Mouse (Mus musculus): ENCODE data around the gene Proser1. TPM values are rescaled to one million over a fixed set of nuclear protein-coding genes. Genes with fewer than 3 reads are reported as not detected.
A peak's percentile ranks its signal among the peaks of the same experiment; 100 is the strongest.

Proser1 gene
- 10 to 100 TPM; 18.1 to 27.7 TPM for total RNA-seq (2021)

DNA sequence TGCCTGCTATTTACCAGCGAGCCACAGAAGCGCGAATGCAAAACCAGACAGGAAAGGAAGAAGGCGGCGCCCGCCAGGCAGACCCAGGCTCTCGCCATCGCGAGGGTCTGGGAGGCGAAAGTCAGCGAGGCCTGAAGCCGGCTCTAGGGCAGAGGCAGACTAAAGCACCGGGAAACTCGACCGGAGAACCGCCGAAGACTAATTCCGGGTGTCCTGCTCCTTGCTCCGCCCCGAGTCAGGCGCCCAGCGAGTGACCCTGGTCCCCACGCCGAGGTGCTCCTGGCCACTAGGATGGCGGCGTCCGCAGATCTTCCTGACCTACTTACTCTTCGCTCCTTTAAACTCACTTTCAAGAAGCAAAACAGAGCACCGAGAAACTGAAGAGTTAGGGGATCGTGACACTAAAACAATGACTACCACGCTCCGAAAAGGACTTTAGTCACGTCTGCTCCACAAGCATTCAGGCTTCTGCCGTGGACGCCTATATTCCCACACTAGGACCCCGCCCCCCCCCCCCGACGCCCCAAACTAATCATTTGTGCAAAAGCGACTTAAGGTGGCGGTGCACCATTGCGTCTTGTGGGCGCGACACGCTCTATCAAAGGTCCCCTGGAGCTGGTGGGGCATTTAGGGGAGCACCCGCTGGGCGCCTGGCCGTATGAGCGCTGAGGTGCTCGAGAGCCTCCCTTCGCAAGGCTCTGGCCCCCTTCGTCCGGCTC, at the start of gene Proser1, which contains the start of gene Nhlrc3:
Proser1 (plus strand) TSS at position 621 of the 719 bp plus-strand sequence.
Nhlrc3 (minus strand) TSS at position 287 of the 719 bp plus-strand sequence.
- peak; percentile 96 to 98 for DNase-seq (ENCODE audit: low spot score in 2 of 2)
- intact Hi-C loops (cut with DNase I) = loop anchor here (5.0 kb wide), 1 partner anchor 399 kb away; the partner anchor contains the start of gene Ufm1

DNA sequence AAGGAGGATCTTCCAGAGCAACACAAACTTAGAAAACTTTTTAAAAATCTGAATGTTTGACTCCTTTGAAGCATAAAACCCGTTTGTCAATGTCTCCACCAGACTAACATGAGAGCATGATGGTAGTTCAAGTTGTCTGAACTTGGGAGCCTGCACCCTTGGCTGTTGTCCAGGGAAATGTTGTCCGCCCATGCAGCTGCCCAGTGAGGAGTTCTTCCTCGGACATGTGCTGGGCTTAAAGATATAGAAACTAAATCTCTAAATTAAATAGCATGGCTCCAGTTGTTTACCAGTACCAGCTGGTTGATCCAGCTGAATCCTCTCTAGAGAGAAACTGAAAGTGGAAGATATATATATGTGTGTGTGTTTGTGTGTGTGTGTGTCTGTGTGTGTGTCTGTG, 49.5 kb upstream of the Proser1 start:
- intact Hi-C loops (cut with DNase I) = no loop called here
- DNase-seq (ENCODE audit: low spot score in 2 of 2) = no peak

- intact Hi-C loops (cut with DNase I) = no loop called here
- DNase-seq (ENCODE audit: low spot score in 2 of 2) = peak; percentile 5 to 10
Observed at GRCm38 (mm10) chr3:53416036-53416506, 47.4 kb upstream of the Proser1 start.

DNA sequence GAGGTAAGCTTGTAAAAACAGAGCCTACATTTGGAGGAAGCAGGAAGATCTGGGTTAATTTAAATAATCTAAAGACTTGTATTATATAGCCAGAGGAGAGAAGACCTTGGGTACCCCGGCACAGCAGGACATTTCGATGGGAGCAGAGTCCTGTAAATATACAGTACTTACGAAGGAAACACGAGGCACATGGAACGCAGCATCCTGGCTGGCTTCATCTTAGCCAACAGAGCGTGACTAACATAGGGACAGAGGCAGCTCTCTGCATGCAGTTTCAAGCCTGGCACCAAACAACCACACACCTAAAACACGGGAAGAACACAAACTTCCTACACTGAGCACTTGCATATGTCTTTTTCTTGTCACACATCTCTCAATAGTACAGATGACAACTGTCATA, 45.8 kb upstream of the Proser1 start:
- intact Hi-C loops (cut with DNase I) = no loop called here

GRCm38 (mm10) chr3:53421656-53422055, 41.8 kb upstream of the Proser1 start:
- intact Hi-C loops (cut with DNase I) = no loop called here
- DNase-seq (ENCODE audit: low spot score in 2 of 2) = no peak

More for the DNA sequence above, 45.8 kb upstream of the Proser1 start:
- no peak for DNase-seq (ENCODE audit: low spot score in 2 of 2)

DNA sequence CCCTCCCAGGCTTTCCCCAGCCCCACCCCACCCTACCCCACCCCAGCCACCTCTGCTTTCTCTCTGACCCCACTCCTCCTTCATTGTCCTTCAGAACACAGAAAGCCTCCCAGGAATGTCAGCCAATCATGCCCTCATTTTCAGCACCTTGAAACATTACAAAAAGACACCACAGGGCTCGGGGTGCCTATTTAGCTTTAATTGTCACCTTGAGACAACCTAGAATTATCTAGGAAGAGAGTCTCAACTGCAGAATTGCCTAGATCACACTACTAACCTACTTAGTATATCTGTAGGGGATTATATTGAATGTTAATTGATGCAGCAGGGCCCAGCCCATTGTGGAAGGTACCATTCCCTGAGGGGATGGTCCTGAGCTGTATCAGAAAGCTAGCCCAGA, 40.8 kb upstream of the Proser1 start:
- no peak for DNase-seq (ENCODE audit: low spot score in 2 of 2)
- intact Hi-C loops (cut with DNase I) = no loop called here

GRCm38 (mm10) chr3:53423576-53423975, 39.9 kb upstream of the Proser1 start:
- DNase-seq (ENCODE audit: low spot score in 2 of 2) = no peak
- intact Hi-C loops (cut with DNase I) = no loop called here

GRCm38 (mm10) chr3:53434610-53435009, 28.9 kb upstream of the Proser1 start:
- intact Hi-C loops (cut with DNase I) = no loop called here
- no peak for DNase-seq (ENCODE audit: low spot score in 2 of 2)

- intact Hi-C loops (cut with DNase I) = no loop called here
- DNase-seq (ENCODE audit: low spot score in 2 of 2) = no peak
Observed at GRCm38 (mm10) chr3:53436550-53436949, 26.9 kb upstream of the Proser1 start.

DNA sequence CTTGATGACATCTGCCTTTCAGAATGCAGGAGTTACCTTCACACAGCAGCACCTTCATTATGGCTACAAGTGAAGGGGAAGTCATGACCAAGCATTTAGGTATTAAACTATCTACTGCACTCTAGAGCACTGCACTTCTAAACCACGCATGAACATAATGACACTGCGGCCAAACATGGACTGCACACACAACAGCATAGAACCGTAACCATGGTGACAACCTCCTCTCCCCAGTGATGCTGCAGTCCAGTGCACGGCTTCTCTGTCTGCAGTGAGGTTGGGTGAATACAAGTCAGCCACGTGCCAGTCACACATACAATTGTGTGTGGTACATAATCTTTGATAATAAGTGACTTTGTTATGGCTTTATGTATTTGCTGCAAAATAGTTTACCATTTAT, 17.9 kb upstream of the Proser1 start:
- intact Hi-C loops (cut with DNase I) = no loop called here

DNA sequence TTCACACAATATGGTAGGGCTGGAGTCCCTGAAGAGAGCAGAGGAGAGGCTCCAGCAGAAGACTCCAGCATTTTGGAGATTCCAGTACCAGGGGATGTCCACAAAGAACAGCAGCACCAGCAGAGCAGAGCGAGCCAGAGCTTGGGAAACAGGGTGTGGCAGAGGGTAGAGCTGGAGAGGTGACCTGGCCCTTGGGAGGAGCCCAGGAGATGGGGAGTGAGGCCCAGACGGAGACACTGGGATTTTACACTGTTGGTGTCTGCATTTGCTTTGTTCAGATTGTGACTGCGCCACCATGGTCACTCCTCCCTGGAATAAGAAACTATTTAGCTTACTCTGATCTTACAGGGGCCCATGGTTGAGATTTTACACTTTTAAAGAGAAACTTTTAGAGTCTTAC, 16.7 kb upstream of the Proser1 start:
- no peak for DNase-seq (ENCODE audit: low spot score in 2 of 2)
- intact Hi-C loops (cut with DNase I) = no loop called here

More for the DNA sequence above, 17.9 kb upstream of the Proser1 start:
- no peak for DNase-seq (ENCODE audit: low spot score in 2 of 2)

DNA sequence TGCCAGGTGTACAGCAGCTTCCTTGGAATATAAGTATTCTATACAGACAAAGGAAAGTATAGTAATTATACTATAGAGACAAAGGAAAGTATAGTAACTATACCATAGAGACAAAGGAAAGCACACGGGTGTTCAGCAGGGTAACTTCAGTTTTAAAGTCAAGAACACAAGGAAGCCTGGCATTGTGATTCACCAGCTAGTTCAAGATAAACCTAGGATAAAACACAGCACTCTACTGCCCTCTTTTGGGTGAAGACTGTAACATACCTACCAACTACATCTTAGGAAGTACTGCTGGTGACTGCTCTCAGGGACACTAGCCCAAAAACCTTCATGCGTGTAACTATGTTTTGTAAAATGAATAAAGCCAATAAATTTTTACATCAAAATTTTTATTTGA, 15.3 kb upstream of the Proser1 start:
- peak in 1 of 2 experiments; percentile 20 for DNase-seq (ENCODE audit: low spot score in 2 of 2)
- intact Hi-C loops (cut with DNase I) = loop anchor here (1.0 kb wide), 1 partner anchor 420 kb away; no protein-coding TSS in a partner anchor

- DNase-seq (ENCODE audit: low spot score in 2 of 2) = no peak
- intact Hi-C loops (cut with DNase I) = no loop called here
Observed at GRCm38 (mm10) chr3:53450666-53451065, 12.8 kb upstream of the Proser1 start.

DNA sequence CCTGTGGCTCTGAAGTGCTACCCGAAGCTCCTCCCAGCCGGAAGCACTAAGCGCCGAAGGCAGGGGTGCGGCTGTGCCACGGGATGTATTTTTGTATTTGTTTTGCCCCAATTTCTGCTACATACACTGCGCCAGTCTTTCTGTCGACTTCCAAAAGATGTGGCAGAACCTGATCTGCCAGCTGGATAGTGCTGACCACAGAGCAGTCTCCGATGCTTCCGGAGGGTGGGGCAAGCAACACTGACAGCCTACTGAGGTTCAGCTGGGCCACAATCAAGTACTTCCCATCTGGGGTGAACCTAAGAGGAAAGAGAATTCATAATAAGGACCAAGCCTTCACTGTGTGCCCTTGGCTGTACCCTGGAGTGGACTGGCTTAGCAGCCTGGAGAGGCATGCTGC, 11.1 kb upstream of the Proser1 start:
- DNase-seq (ENCODE audit: low spot score in 2 of 2) = no peak
- intact Hi-C loops (cut with DNase I) = no loop called here

GRCm38 (mm10) chr3:53453346-53453745, 10.1 kb upstream of the Proser1 start:
- intact Hi-C loops (cut with DNase I) = no loop called here
- DNase-seq (ENCODE audit: low spot score in 2 of 2) = no peak

DNA sequence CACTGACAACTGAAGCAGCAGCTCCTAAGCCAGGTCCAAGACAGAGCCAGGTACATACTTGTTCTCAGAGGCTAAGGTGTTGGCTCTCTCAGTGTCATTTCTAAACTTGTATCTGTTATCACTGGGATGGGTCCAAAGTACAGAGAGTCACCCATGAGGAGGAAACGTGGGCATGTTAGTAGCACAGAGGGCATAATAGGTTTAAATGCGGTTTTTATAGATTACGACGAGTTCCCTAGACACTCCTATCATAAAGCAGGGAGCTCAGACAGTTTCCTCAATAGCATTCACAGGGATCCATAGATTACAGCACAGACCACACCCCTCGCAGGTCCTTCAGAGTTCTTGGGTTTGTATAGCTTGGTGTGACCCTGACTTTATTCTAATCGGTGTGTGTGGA, 9.5 kb upstream of the Proser1 start:
- no peak for DNase-seq (ENCODE audit: low spot score in 2 of 2)
- intact Hi-C loops (cut with DNase I) = no loop called here

DNA sequence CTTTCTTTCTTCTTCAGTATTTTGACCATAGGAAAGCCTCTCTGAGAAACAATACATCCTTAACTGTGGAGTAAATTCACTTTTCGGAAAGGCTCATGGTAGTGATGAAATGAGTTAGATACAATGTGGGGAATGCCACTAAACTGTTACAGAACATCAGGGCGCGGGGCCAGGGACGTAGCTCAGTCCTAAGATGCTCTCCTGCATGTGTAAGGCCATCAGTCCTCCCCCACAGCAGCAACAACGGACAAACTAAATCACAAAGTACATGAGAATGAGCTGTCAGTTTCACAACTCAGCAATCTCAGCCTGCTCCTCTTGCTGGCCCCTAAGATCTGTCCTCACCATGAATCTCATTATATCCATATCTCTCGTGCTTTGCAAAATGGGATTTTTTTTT, 8.9 kb upstream of the Proser1 start:
- no peak for DNase-seq (ENCODE audit: low spot score in 2 of 2)
- intact Hi-C loops (cut with DNase I) = no loop called here

GRCm38 (mm10) chr3:53454984-53455383, 8.5 kb upstream of the Proser1 start:
- intact Hi-C loops (cut with DNase I) = no loop called here
- no peak for DNase-seq (ENCODE audit: low spot score in 2 of 2)

DNA sequence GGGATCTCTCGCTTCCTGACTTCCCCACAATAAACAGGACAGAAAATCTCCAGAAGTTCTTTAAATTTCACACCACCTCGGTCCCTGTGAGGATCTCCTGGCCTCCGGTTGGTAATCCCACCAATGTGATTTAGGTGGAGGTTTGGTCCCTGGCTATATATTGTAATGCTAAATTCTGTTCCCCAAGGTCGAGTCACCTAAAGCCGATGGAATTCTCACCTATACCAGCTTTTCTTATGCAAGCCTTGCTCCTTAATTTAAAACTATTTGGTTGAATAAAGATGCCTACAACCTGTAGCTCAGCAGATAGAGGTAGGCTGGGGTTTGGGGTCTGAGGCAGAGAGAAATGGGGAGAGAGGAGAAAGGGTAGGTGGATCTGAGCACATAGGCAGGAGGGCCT, 5.7 kb upstream of the Proser1 start:
- no peak for DNase-seq (ENCODE audit: low spot score in 2 of 2)
- intact Hi-C loops (cut with DNase I) = no loop called here

GRCm38 (mm10) chr3:53460106-53460505, 3.4 kb upstream of the Proser1 start:
- DNase-seq (ENCODE audit: low spot score in 2 of 2) = no peak
- intact Hi-C loops (cut with DNase I) = loop anchor here (5.0 kb wide), 1 partner anchor 402 kb away; the partner anchor contains the start of gene Ufm1

- DNase-seq (ENCODE audit: low spot score in 2 of 2) = no peak
- intact Hi-C loops (cut with DNase I) = loop anchor here (5.0 kb wide), 1 partner anchor 400 kb away; the partner anchor contains the start of gene Ufm1
Observed at GRCm38 (mm10) chr3:53462701-53463045, 793 bp upstream of the Proser1 start.

Measured in left cerebral cortex, postnatal 36 days (tissue).